Mouse (Mus musculus): ENCODE measurements at regions not wholly inside any gene's neighbourhood (a gene's known extent, or its start where the extent isn't known, plus 50 kb on each side); places are given as distances from the start of the nearest gene placed in this dataset.

DNA sequence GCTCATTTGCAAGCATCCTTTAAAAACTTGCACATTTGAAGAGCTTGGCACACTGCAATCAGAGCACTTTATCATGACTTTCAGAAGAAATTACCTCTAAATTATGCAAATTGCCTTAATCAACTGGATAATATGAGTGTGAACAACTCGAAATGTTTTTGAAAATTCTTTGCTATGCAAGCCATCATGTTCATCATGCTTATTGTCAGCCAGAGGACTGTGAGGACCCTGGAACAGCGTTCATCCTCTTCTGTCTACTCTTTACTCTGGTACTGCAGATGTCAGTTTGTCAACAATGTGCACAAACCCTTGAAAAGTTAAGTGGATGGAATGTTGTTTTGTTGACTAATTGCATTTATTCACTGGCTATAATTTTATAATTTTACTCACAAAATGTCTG lies 1899.9 kb upstream of the Slc39a10 start:
- DNase-seq (ENCODE audit: low spot score in 2 of 2) = no peak

DNA sequence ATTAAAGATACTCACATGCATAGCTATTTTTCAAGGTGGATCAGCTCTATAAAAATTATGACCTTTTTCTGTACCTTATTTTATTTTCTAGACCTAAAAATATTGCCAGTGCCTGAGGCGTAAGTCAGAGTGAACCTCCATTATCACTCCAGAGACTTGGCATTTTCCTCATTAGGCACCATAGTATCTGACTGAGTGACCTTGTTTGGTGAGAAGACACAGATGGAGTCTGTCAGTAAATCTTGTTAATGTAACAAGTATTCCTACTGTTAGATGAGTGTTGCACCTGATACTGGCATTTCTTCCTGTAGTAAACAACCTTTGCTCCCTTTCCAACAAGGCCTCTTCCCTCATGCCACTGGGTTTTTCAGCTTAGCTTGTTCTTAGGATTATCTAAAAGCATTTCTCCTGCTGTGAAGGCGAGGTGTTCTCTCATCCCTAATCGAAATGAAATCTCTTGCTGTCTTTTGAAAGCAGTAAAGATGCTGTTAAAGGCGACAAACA lies 1860.7 kb upstream of the Slc39a10 start:
- DNase-seq (ENCODE audit: low spot score in 2 of 2) = no peak

DNA sequence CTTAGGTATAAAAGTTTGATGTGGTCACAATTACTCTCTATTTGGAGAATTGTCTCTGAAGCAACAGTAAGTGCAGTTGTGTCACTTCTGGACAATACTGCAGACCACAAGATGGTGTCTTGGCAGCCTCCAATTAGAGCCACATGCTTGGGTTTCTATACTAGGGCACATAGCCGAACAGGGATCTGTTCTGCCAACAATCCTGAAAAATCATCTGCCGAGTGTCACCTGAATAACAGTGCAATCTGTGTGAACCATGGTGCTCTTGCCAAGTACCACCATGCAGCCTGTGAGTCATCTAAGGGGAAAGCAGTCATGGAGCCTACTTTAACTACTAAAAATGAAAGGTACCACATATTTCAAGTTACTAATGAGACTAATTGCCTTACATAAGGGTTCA lies 1840.9 kb upstream of the Slc39a10 start:
- DNase-seq (ENCODE audit: low spot score in 2 of 2) = no peak

DNA sequence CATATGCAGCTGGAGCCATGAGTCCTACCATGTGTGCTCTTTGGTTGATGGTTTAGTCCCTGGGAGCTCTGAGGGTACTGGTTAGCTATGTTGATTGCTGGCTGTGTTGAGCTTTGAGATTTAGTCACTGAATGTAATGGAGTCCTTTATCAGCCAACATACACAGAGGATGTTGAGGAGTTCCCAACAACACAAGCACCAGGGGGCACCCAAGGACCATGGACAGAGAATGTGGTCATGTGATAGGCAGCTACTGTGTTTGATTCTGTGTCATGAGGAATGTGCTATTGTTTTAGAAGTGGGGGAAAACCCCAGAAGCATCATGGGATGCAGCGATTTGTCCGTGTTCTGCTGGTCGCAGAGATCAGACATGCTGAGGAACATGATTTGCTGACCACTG lies 1816.0 kb upstream of the Slc39a10 start:
- DNase-seq (ENCODE audit: low spot score in 2 of 2) = peak in 1 of 2 experiments; percentile 1

Data from urinary bladder, postnatal 36 days (tissue).